Mouse (Mus musculus): Measurements from ENCODE around the gene Gm10309.
"Not testable (repeated sequence)": the region's sequence is repeated elsewhere in the genome, so short reads cannot be mapped to it uniquely, and the experiment has no call there.

The Gm10309 gene

GRCm38 (mm10) chr17:86509871-86510270 is 4.8 kb upstream of the Gm10309 start:
- DNase-seq: no peak

GRCm38 (mm10) chr17:86508212-86508490 is 3.1 kb upstream of the Gm10309 start:
- DNase-seq: no peak

- peak; percentile 67 to 83 for DNase-seq
Observed at GRCm38 (mm10) chr17:86507342-86508211, 2.5 kb upstream of the Gm10309 start.

GRCm38 (mm10) chr17:86506881-86507280 is 1.8 kb upstream of the Gm10309 start:
- no peak for DNase-seq

GRCm38 (mm10) chr17:86503208-86503897 is 1.7 kb downstream of the Gm10309 start:
- DNase-seq: no peak

- no peak for DNase-seq
Observed at GRCm38 (mm10) chr17:86501393-86501792, 3.6 kb downstream of the Gm10309 start.

- DNase-seq: peak; percentile 79 to 88
Observed at GRCm38 (mm10) chr17:86499359-86500045, 5.5 kb downstream of the Gm10309 start.

GRCm38 (mm10) chr17:86497302-86497701 is 7.7 kb downstream of the Gm10309 start:
- DNase-seq: no peak

- peak; percentile 70 to 79 for DNase-seq
Observed at GRCm38 (mm10) chr17:86496123-86496771, 8.8 kb downstream of the Gm10309 start.

GRCm38 (mm10) chr17:86494895-86495294 is 10.1 kb downstream of the Gm10309 start:
- no peak for DNase-seq

- DNase-seq: no peak
Observed at GRCm38 (mm10) chr17:86494494-86494893, 10.5 kb downstream of the Gm10309 start.

- peak; percentile 29 to 56 for DNase-seq
Observed at GRCm38 (mm10) chr17:86493891-86494420, 11.1 kb downstream of the Gm10309 start.

GRCm38 (mm10) chr17:86492376-86492775 is 12.7 kb downstream of the Gm10309 start:
- DNase-seq: no peak

- DNase-seq: no peak
Observed at GRCm38 (mm10) chr17:86489827-86490226, 15.2 kb downstream of the Gm10309 start.

- no peak for DNase-seq
Observed at GRCm38 (mm10) chr17:86487450-86487849, 17.6 kb downstream of the Gm10309 start.

GRCm38 (mm10) chr17:86486657-86487056 is 18.4 kb downstream of the Gm10309 start:
- no peak for DNase-seq

- DNase-seq: peak; percentile 86 to 90
Observed at GRCm38 (mm10) chr17:86484087-86484737, 20.8 kb downstream of the Gm10309 start.

- DNase-seq: no peak
Observed at GRCm38 (mm10) chr17:86482675-86483074, 22.4 kb downstream of the Gm10309 start.

GRCm38 (mm10) chr17:86479406-86479805 is 25.6 kb downstream of the Gm10309 start:
- DNase-seq: no peak

- DNase-seq: not testable (repeated sequence)
Observed at GRCm38 (mm10) chr17:86477401-86477800, 27.6 kb downstream of the Gm10309 start.

- no peak for DNase-seq
Observed at GRCm38 (mm10) chr17:86476674-86477073, 28.4 kb downstream of the Gm10309 start.

- DNase-seq: peak; percentile 77 to 85
Observed at GRCm38 (mm10) chr17:86471684-86472083, 33.3 kb downstream of the Gm10309 start.
